Mouse (Mus musculus) lung, postnatal 0 days (tissue): ENCODE measurements around the gene Sel1l. TPM values are rescaled to one million over a fixed set of nuclear protein-coding genes. Genes with fewer than 3 reads are reported as not detected.

Experiments used
- ATAC-seq: fragments of 200-750 bp; cut with Nextera tagmentation; 2 replicates; pipeline ENCODE4 v1.8.0; 2017; ENCODE audit warnings: moderate library complexity
- DNase-seq: peaks from one replicate; pipeline ENCODE4 v3.0.0-alpha.2; 2016; ENCODE audit warnings: low spot score
- H3K27ac ChIP-seq: fragments of 300-500 bp; sonication (generic); 2 replicates; pipeline ENCODE4 v1.5.1; 2014; ENCODE audit warnings: antibody characterized with exemption, mild to moderate bottlenecking, low read length, mixed read lengths
- H3K27me3 ChIP-seq: fragments of 300-500 bp; sonication (generic); replicated peaks from 2 replicates; pipeline ENCODE4 v1.6.1; 2014; ENCODE audit warnings: low read length, mixed read lengths; ENCODE audit not compliant: insufficient read depth
- H3K36me3 ChIP-seq: fragments of 300-500 bp; sonication (generic); 2 replicates; pipeline ENCODE4 v1.6.1; 2014; ENCODE audit warnings: low read length, mixed read lengths; ENCODE audit not compliant: insufficient read depth
- H3K4me1 ChIP-seq: fragments of 300-500 bp; sonication (generic); 2 replicates; pipeline ENCODE4 v1.6.1; 2014; ENCODE audit warnings: antibody characterized with exemption, low read depth, low read length, mixed read lengths; ENCODE audit not compliant: insufficient read depth
- H3K4me2 ChIP-seq: fragments of 300-500 bp; sonication (generic); replicated peaks from 2 replicates; pipeline ENCODE4 v1.6.1; 2014; ENCODE audit warnings: low read depth, mild to moderate bottlenecking, low read length, moderate library complexity, mixed read lengths
- H3K4me3 ChIP-seq: fragments of 300-500 bp; sonication (generic); 2 replicates; pipeline ENCODE4 v1.5.1; 2014; ENCODE audit warnings: low read depth, low read length
- H3K9ac ChIP-seq: fragments of 300-500 bp; sonication (generic); replicated peaks from 2 replicates; pipeline ENCODE4 v1.6.1; 2014; ENCODE audit warnings: low read depth, mild to moderate bottlenecking
- H3K9me3 ChIP-seq: fragments of 300-500 bp; sonication (generic); 2 replicates; pipeline ENCODE4 v1.6.1; 2016; ENCODE audit warnings: low read length, mixed read lengths
- CTCF ChIP-seq: IDR thresholded peaks from 2 replicates; pipeline ENCODE4 v1.5.1; 2016; ENCODE audit warnings: antibody characterized with exemption, mild to moderate bottlenecking
- EP300 ChIP-seq: IDR thresholded peaks from 2 replicates; pipeline ENCODE4 v1.6.1; 2016; ENCODE audit warnings: antibody characterized with exemption, mild to moderate bottlenecking, control low read depth
- WGBS: fragments of 180-500 bp; shearing (Covaris S2); extraction: QIAGEN DNeasy Blood & Tissue Kit; methylation state at CpG from one replicate; pipeline ENCODE4 v1.1.7; 2014; 5-methylcytosine and 5-hydroxymethylcytosine counted together
- polyA plus RNA-seq: library from polyadenylated mRNA; unstranded; fragments of >200 nt; fragmentation: Nextera tagmentation; extraction: Ambion mirVana; gene quantifications from 2 replicates; pipeline ENCODE4 v1.2.1, GENCODE M21; 2015

The Sel1l gene
- polyA plus RNA-seq, 1 experiment from 2014 or later: 102 TPM

- WGBS: 59% methylated on average over 4 of the region's 4 CpGs
- H3K4me2 ChIP-seq: no peak overlapping the region
- TF ChIP-seq CTCF: no peak
- TF ChIP-seq EP300: no peak
Observed at GRCm38 (mm10) chr12:91844542-91844941, 4.4 kb downstream of the Sel1l start.

GRCm38 (mm10) chr12:91843888-91844287 is 5.1 kb downstream of the Sel1l start:
- no peak overlapping the region for H3K4me3 ChIP-seq
- no peak overlapping the region for H3K4me2 ChIP-seq
- WGBS: 91% methylated on average over 13 of the region's 13 CpGs
- peaks cover 13% of the 10 kb centered on the region; the same call in 1 of the 2 replicates for H3K36me3 ChIP-seq
- TF ChIP-seq EP300 (no peak), CTCF (no peak)
- no peaks in the 10 kb centered on the region for H3K9me3 ChIP-seq
- ATAC-seq: no peak
- H3K27me3 ChIP-seq: no peaks in the 10 kb centered on the region
- no peaks in the 10 kb centered on the region; the same call in 1 of the 2 replicates for H3K4me1 ChIP-seq
- no peak overlapping the region for H3K27ac ChIP-seq
- H3K9ac ChIP-seq: no peak overlapping the region
- no peak for DNase-seq

More at GRCm38 (mm10) chr12:91844542-91844941, 4.4 kb downstream of the Sel1l start:
- DNase-seq (no peak), ATAC-seq (no peak)
- H3K27ac ChIP-seq: no peak overlapping the region
- H3K4me3 ChIP-seq: no peak overlapping the region
- no peaks in the 10 kb centered on the region for H3K9me3 ChIP-seq
- no peaks in the 10 kb centered on the region; the same call in 1 of the 2 replicates for H3K4me1 ChIP-seq
- H3K36me3 ChIP-seq: peaks cover 13% of the 10 kb centered on the region; the same call in 1 of the 2 replicates
- no peaks in the 10 kb centered on the region for H3K27me3 ChIP-seq
- no peak overlapping the region for H3K9ac ChIP-seq

- Histone ChIP-seq H3K27me3 (no peaks in the 10 kb centered on the region), H3K9ac (no peak overlapping the region), H3K4me2 (no peak overlapping the region), H3K27ac (no peak overlapping the region), H3K4me3 (no peak overlapping the region), H3K4me1 (no peaks in the 10 kb centered on the region; the same call in 1 of the 2 replicates), H3K36me3 (peaks cover 13% of the 10 kb centered on the region; the same call in 1 of the 2 replicates), H3K9me3 (no peaks in the 10 kb centered on the region)
- DNase-seq: no peak
- ATAC-seq: no peak
- 83% methylated on average over 6 of the region's 6 CpGs for WGBS
- TF ChIP-seq EP300: no peak
- TF ChIP-seq CTCF: no peak
Observed at GRCm38 (mm10) chr12:91841714-91842113, 7.2 kb downstream of the Sel1l start.

GRCm38 (mm10) chr12:91838261-91838660 is 10.7 kb downstream of the Sel1l start:
- no peaks in the 10 kb centered on the region for H3K4me1 ChIP-seq
- H3K36me3 ChIP-seq: peaks cover 22% of the 10 kb centered on the region; the same call in 1 of the 2 replicates
- TF ChIP-seq CTCF: no peak
- no peak for TF ChIP-seq EP300
- ATAC-seq: no peak
- H3K9ac ChIP-seq: no peak overlapping the region
- no peaks in the 10 kb centered on the region for H3K27me3 ChIP-seq
- H3K9me3 ChIP-seq: no peaks in the 10 kb centered on the region
- H3K4me2 ChIP-seq: no peak overlapping the region
- DNase-seq: no peak
- 64% methylated on average over 7 of the region's 7 CpGs for WGBS
- no peak overlapping the region for H3K27ac ChIP-seq
- no peak overlapping the region for H3K4me3 ChIP-seq

- no peak for ATAC-seq
- DNase-seq: no peak
- peaks cover 22% of the 10 kb centered on the region; the same call in 1 of the 2 replicates for H3K36me3 ChIP-seq
Observed at GRCm38 (mm10) chr12:91837401-91838065, 11.4 kb downstream of the Sel1l start.

GRCm38 (mm10) chr12:91833939-91834333 is 15.0 kb downstream of the Sel1l start:
- no peak for DNase-seq
- 74% methylated on average over 5 of the region's 5 CpGs for WGBS
- Histone ChIP-seq H3K4me3 (no peak overlapping the region), H3K27me3 (no peaks in the 10 kb centered on the region), H3K27ac (no peak overlapping the region), H3K9ac (no peak overlapping the region), H3K9me3 (no peaks in the 10 kb centered on the region), H3K4me1 (no peaks in the 10 kb centered on the region), H3K36me3 (peaks cover 28% of the 10 kb centered on the region; the same call in 1 of the 2 replicates), H3K4me2 (no peak overlapping the region)
- TF ChIP-seq CTCF (no peak), EP300 (no peak)
- no peak for ATAC-seq

More at GRCm38 (mm10) chr12:91837401-91838065, 11.4 kb downstream of the Sel1l start:
- no peak for TF ChIP-seq EP300
- no peak for TF ChIP-seq CTCF
- WGBS: 81% methylated on average over 7 of the region's 7 CpGs
- Histone ChIP-seq H3K27ac (no peak overlapping the region), H3K9ac (no peak overlapping the region), H3K4me2 (no peak overlapping the region), H3K27me3 (no peaks in the 10 kb centered on the region), H3K9me3 (no peaks in the 10 kb centered on the region), H3K4me3 (no peak overlapping the region), H3K4me1 (no peaks in the 10 kb centered on the region)
